Mouse (Mus musculus): ENCODE results near the gene Zfp536.

The Zfp536 gene

GRCm38 (mm10) chr7:37773312-37773702, at the start of gene Zfp536:
Gene Zfp536 (minus strand): TSS chr7:37773641.
- DNase-seq (ENCODE audit: low read depth, low spot score) = peak; percentile 26

GRCm38 (mm10) chr7:37820670-37821301, 47.3 kb upstream of the Zfp536 start:
- DNase-seq (ENCODE audit: low read depth, low spot score) = peak; percentile 40

- DNase-seq (ENCODE audit: low read depth, low spot score) = no peak
These were observed 45.3 kb upstream of the Zfp536 start for GRCm38 (mm10) chr7:37818631-37819340.

GRCm38 (mm10) chr7:37816901-37817300, 43.5 kb upstream of the Zfp536 start:
- no peak for DNase-seq (ENCODE audit: low read depth, low spot score)

GRCm38 (mm10) chr7:37814844-37815406, 41.5 kb upstream of the Zfp536 start:
- peak; percentile 5 for DNase-seq (ENCODE audit: low read depth, low spot score)

- DNase-seq (ENCODE audit: low read depth, low spot score) = no peak
These were observed 40.2 kb upstream of the Zfp536 start for GRCm38 (mm10) chr7:37813676-37814075.

- no peak for DNase-seq (ENCODE audit: low read depth, low spot score)
These were observed 36.5 kb upstream of the Zfp536 start for GRCm38 (mm10) chr7:37809908-37810307.

GRCm38 (mm10) chr7:37809001-37809400, 35.6 kb upstream of the Zfp536 start:
- no peak for DNase-seq (ENCODE audit: low read depth, low spot score)

- no peak for DNase-seq (ENCODE audit: low read depth, low spot score)
These were observed 27.7 kb upstream of the Zfp536 start for GRCm38 (mm10) chr7:37801160-37801559.

- DNase-seq (ENCODE audit: low read depth, low spot score) = no peak
These were observed 15.3 kb upstream of the Zfp536 start for GRCm38 (mm10) chr7:37788721-37789120.

- DNase-seq (ENCODE audit: low read depth, low spot score) = peak; percentile 74
These were observed 2.1 kb upstream of the Zfp536 start for GRCm38 (mm10) chr7:37775502-37775901.

GRCm38 (mm10) chr7:37774463-37774970, 1.1 kb upstream of the Zfp536 start:
- DNase-seq (ENCODE audit: low read depth, low spot score) = no peak

- no peak for DNase-seq (ENCODE audit: low read depth, low spot score)
These were observed 465 bp upstream of the Zfp536 start for GRCm38 (mm10) chr7:37773906-37774305.

- peak; percentile 39 for DNase-seq (ENCODE audit: low read depth, low spot score)
These were observed 797 bp downstream of the Zfp536 start for GRCm38 (mm10) chr7:37772376-37773311.

- peak; percentile 60 for DNase-seq (ENCODE audit: low read depth, low spot score)
These were observed 1.7 kb downstream of the Zfp536 start for GRCm38 (mm10) chr7:37771491-37772375.

GRCm38 (mm10) chr7:37770400-37771050, 2.9 kb downstream of the Zfp536 start:
- peak; percentile 89 for DNase-seq (ENCODE audit: low read depth, low spot score)

- DNase-seq (ENCODE audit: low read depth, low spot score) = peak; percentile 28
These were observed 3.7 kb downstream of the Zfp536 start for GRCm38 (mm10) chr7:37769526-37770399.

GRCm38 (mm10) chr7:37769004-37769403, 4.4 kb downstream of the Zfp536 start:
- DNase-seq (ENCODE audit: low read depth, low spot score) = peak; percentile 33

- no peak for DNase-seq (ENCODE audit: low read depth, low spot score)
These were observed 5.0 kb downstream of the Zfp536 start for GRCm38 (mm10) chr7:37768310-37768940.

Measured in ZHBTc4 (cell line).